Mouse (Mus musculus): ENCODE measurements around the gene Zfand3.

DNA sequence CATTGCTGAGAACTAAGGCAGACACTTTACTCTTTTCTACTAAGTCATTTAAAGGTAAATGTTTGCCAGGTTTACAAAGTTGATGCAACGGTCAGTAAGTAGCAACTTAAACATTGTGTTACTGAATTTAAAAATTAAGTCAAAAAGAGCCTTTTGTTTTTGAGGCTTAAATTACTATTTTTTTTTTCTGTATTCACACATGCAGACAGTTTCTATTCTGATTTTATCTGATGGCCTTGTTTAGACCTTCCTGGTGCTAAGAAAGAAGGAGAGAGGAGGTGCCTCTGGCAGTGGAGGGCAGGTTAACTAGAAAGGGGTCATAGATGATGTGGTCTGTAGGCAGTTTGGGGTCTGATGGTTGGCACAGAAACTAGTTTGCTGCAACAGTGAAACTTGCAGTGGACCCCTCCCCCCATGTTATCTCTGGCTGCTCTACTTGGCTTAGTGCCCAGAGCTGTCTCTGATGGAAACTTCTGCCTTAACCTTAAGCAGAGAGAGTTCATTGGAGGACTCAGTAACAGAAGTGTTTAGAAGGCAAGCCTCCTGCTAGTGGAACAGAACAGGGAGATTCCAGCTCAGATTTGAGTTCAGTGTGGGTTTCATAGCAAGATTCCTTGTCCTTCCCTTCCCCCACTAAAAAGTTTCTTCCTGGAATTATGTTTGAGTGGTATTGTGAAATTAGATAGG is 23.0 kb downstream of the Zfand3 start:
- TF ChIP-seq TCF3 (IDR thresholded peaks at IDR 0.05; ENCODE audit: insufficient read length, low read depth) (no peak), TCF12 (IDR thresholded peaks at IDR 0.05; ENCODE audit: insufficient read depth, poor library complexity, severe bottlenecking) (no peak), POLR2AphosphoS2 (IDR thresholded peaks at IDR 0.05; ENCODE audit: insufficient read length, low read depth) (no peak)
